Mouse (Mus musculus) midbrain, embryonic 13.5 days (tissue): ENCODE measurements at regions not wholly inside any gene's neighbourhood (a gene's known extent, or its start where the extent isn't known, plus 50 kb on each side); places are given as distances from the start of the nearest gene placed in this dataset.

Source experiments
- ATAC-seq: fragments of 200-750 bp; cut with Nextera tagmentation; 2 replicates; pipeline ENCODE4 v1.8.0; 2017; ENCODE audit warnings: mild to moderate bottlenecking, moderate TSS enrichment, moderate library complexity
- H3K27ac ChIP-seq: fragments of 300-500 bp; sonication (generic); 2 replicates; pipeline ENCODE4 v1.5.1; 2015; ENCODE audit warnings: inconsistent platforms, mild to moderate bottlenecking, moderate library complexity
- H3K27me3 ChIP-seq: fragments of 300-500 bp; sonication (generic); 2 replicates; pipeline ENCODE4 v1.6.1; 2015; ENCODE audit warnings: mild to moderate bottlenecking, inconsistent platforms
- H3K36me3 ChIP-seq: fragments of 300-500 bp; sonication (generic); 2 replicates; pipeline ENCODE4 v1.6.1; 2015; ENCODE audit warnings: mild to moderate bottlenecking, inconsistent platforms
- H3K4me1 ChIP-seq: fragments of 300-500 bp; sonication (generic); replicated peaks from 2 replicates; pipeline ENCODE4 v1.6.1; 2015; ENCODE audit warnings: inconsistent platforms
- H3K4me2 ChIP-seq: fragments of 300-500 bp; sonication (generic); replicated peaks from 2 replicates; pipeline ENCODE4 v1.6.1; 2015; ENCODE audit warnings: moderate library complexity, mild to moderate bottlenecking, inconsistent platforms
- H3K4me3 ChIP-seq: fragments of 300-500 bp; sonication (generic); replicated peaks from 2 replicates; pipeline ENCODE4 v1.5.1; 2015; ENCODE audit warnings: mild to moderate bottlenecking, inconsistent platforms
- H3K9ac ChIP-seq: fragments of 300-500 bp; sonication (generic); replicated peaks from 2 replicates; pipeline ENCODE4 v1.6.1; 2015; ENCODE audit warnings: mild to moderate bottlenecking, inconsistent platforms
- H3K9me3 ChIP-seq: fragments of 300-500 bp; sonication (generic); 2 replicates; pipeline ENCODE4 v1.6.1; 2016; ENCODE audit warnings: mild to moderate bottlenecking, inconsistent platforms
- WGBS: fragments of 180-500 bp; shearing (Covaris S2); methylation state at CpG from one replicate; pipeline ENCODE4 v1.1.7; 2015; 5-methylcytosine and 5-hydroxymethylcytosine counted together

DNA sequence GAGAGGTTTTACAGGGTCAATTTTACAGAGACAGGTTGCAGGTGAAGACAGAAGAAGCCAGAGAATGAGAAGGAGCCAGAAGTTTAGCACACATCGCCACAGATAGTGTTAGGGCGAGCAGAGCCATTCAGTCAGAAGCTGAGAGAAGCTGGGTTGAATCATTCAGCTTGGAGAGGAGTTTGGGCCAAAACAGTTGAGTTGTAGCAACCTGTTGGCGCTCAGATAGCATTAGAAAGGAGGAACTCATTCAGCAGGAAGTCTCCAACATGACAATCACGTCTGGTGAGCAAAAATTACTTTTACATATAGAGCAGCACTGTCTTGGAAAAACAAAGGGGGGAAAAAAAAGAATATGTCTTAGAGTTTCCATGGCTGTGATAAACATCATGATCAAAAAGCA lies 53.2 kb downstream of the Fam43a start:
- Histone ChIP-seq H3K36me3 (no peaks in the 10 kb centered on the region), H3K27me3 (no peaks in the 10 kb centered on the region), H3K4me2 (no peak overlapping the region), H3K27ac (no peak overlapping the region), H3K4me1 (no peaks in the 10 kb centered on the region; the same call in 1 of the 2 replicates), H3K9me3 (0 out of 2 replicates have a peak, but pooled peaks cover 3% of the 10 kb centered on the region), H3K4me3 (no peak overlapping the region), H3K9ac (no peak overlapping the region)
- ATAC-seq, result no peak
- 67% methylated on average over 4 of the region's 4 CpGs for WGBS

DNA sequence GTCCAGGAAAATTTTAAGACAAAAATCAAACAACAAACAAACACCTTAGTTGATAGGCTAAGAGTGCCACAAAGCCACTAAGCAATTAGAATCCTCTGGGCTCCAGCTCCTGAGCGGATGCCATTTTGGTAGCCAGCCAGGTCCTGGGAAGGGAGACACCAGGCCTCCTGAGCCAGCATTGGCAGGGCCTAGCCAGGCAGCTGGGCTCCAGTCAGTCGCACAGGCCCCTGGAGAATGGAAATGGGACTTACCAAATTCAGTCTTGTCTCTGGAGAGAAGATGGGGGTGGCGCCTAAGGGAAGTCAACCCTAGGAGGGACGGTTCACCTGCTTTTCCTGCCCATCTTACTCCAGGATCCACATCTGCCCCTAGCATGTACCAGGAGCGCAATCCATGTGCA lies 54.3 kb downstream of the Fam43a start:
- Histone ChIP-seq H3K36me3 (no peaks in the 10 kb centered on the region), H3K9ac (no peak overlapping the region), H3K4me1 (no peaks in the 10 kb centered on the region; the same call in 1 of the 2 replicates), H3K9me3 (0 out of 2 replicates have a peak, but pooled peaks cover 3% of the 10 kb centered on the region), H3K4me2 (no peak overlapping the region), H3K27me3 (no peaks in the 10 kb centered on the region), H3K27ac (no peak overlapping the region), H3K4me3 (no peak overlapping the region)
- 89% methylated on average over 5 of the region's 5 CpGs for WGBS
- no peak for ATAC-seq

DNA sequence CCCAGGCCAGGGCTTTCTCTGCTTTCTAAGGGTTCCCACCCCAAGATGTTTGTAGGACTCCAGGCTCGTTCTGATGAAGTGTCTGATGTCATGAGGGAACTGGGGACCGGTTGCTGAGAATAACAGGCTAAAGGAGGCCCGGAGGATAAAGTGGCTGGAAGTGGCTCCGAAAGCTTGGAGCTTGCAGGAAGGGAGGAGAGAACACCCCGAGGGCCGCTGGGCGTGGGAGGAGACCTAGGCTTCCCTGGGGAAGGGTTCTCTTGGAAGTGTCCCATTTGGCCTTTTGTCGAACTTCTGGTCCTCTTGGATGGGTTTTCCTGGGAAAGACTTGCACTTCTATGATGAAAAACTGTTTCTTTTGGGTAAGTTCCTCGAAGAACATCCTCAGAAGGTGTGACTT lies 54.7 kb downstream of the Fam43a start:
- 86% methylated on average over 9 of the region's 9 CpGs for WGBS
- Histone ChIP-seq H3K4me2 (no peak overlapping the region), H3K4me3 (no peak overlapping the region), H3K9me3 (0 out of 2 replicates have a peak, but pooled peaks cover 1% of the 10 kb centered on the region), H3K9ac (no peak overlapping the region), H3K27me3 (no peaks in the 10 kb centered on the region), H3K36me3 (no peaks in the 10 kb centered on the region), H3K4me1 (no peaks in the 10 kb centered on the region; the same call in 1 of the 2 replicates), H3K27ac (no peak overlapping the region)
- no peak for ATAC-seq

DNA sequence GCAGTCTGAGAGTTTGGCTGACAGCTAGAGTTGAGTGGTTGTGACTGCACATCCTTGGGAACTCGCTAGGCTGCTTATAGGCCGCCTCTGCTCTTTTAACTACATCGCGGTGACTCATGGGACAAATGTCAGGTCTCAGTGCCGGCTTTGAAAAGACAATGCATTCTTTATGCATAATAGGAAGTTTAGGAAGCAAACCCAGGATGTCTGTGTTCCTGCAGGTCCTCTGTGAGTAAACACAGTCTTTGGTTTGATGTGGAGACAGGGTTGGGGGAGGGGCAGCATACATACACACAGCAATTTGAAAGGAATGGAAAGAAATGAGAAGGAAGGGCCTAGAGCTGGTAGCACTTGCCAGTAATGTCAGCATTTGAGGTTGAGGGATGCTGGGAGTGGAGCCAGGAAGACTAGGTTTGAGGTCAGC lies 56.3 kb downstream of the Fam43a start:
- WGBS, result 58% methylated on average over 5 of the region's 5 CpGs
- no peak for ATAC-seq
- Histone ChIP-seq H3K4me1 (no peaks in the 10 kb centered on the region; the same call in 1 of the 2 replicates), H3K27me3 (no peaks in the 10 kb centered on the region), H3K9me3 (no peaks in the 10 kb centered on the region), H3K9ac (no peak overlapping the region), H3K4me3 (no peak overlapping the region), H3K4me2 (no peak overlapping the region), H3K27ac (no peak overlapping the region), H3K36me3 (no peaks in the 10 kb centered on the region)

DNA sequence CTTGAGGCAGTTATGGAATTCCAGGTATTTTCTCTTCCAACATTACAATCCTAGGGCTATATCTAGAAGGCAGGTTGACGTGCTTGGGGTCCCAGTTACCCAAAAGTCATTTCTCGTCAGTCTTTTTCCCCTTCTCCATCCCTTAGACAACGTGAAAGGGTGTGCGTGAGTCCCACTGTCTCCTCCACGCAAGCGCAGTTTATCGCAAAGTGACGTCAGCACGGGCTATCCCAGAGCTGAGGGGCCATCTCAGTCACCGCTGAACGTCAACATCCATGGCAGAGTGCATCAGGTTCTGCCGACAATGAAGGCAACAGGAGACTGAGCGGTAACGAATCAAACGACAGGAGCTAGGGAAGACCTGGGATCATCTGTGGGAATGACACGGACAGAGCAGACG lies 57.4 kb downstream of the Fam43a start:
- Histone ChIP-seq H3K9me3 (no peaks in the 10 kb centered on the region), H3K9ac (no peak overlapping the region), H3K4me3 (no peak overlapping the region), H3K4me1 (no peaks in the 10 kb centered on the region; the same call in 1 of the 2 replicates), H3K36me3 (no peaks in the 10 kb centered on the region), H3K27ac (no peak overlapping the region), H3K4me2 (no peak overlapping the region), H3K27me3 (no peaks in the 10 kb centered on the region)
- 92% methylated on average over 17 of the region's 17 CpGs for WGBS
- ATAC-seq, result no peak

DNA sequence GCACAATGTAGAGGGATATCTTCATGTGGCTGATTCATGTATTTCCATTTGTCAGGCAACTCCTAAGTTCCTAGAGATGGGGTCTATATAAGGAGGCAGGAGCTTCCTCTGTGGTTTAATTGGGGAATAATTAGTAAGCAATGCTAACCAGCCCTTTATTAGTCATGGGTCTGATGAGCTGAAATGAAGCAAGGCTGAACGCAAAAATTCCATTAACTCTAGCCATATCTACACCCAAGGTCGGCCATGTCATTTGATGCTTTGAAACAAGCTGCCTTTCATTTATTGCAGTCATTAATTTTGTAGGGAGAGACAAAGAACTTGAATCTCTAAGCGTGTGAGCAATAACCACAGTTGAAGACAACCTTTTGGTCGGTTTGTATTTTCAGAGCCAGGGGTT lies 59.4 kb downstream of the Fam43a start:
- Histone ChIP-seq H3K4me2 (no peak overlapping the region), H3K36me3 (no peaks in the 10 kb centered on the region), H3K27me3 (no peaks in the 10 kb centered on the region), H3K27ac (no peak overlapping the region), H3K4me3 (no peak overlapping the region), H3K9me3 (no peaks in the 10 kb centered on the region), H3K4me1 (no peaks in the 10 kb centered on the region; the same call in 1 of the 2 replicates), H3K9ac (no peak overlapping the region)
- WGBS, result 91% methylated on average over 4 of the region's 4 CpGs
- ATAC-seq, result no peak

DNA sequence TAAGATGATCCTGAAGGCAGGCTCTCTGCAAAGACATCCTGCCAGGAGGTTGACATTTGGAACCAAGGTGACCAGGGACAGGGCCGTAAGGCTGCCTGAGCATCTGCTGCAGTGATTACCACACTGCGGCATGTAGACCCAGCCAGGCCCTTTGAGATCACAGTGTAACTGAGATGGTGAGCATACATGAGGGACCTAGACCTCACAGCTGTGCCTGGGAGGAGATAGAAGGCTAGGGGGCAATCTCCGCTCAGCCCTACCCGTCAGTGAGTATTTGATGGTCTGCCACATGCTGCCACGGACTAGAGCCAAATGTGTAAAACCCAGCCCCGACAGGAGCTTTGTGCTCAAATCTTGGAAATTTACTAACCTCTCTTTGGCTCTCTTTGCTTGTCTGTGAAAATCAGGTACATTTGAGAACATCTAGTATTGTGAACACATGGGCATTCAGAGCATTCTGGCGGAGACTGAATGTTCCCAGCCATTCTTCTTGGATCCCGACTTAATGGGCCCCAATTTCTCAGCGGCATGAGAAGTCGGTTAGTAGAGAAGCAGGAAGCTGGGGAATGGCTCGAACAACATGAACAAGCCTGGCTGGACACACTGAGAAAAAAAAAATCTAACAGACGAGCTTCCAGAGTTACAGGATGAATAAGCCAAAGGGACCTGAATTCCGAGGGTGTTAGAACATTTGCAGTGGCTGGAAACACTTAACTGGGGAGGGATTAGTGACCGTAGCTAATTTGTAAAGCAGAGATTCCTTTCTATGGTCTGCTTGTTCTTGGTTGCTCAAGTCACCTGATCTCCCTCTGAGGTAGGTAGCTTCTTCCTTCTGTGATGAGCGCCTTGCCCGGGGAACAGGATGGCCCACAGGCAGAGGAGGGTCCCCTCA lies 61.8 kb downstream of the Fam43a start:
- Histone ChIP-seq H3K9ac (no peak overlapping the region), H3K27ac (no peak overlapping the region), H3K4me2 (no peak overlapping the region), H3K4me3 (no peak overlapping the region), H3K4me1 (no peaks in the 10 kb centered on the region), H3K9me3 (no peaks in the 10 kb centered on the region), H3K36me3 (no peaks in the 10 kb centered on the region), H3K27me3 (no peaks in the 10 kb centered on the region)
- ATAC-seq, result no peak
- WGBS, result 66% methylated on average over 15 of the region's 16 CpGs

DNA sequence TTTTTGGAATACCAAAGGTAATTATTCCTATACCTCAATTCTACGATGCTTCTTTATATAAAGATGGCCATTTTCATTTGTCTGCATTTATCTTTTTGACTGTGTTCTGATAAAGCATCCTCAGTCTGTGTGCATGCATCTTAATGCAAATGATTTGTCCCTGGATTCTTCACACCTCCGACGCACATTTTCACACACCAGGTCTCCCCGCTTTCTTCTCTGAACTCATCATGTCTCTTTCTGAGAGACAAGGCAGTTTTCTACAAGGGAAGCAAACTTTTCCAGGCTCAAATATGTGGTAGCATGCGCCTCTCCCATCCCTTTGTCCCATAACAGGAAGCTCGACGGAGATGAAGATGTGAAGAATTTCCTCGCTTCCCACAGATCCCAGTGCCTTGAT lies 63.5 kb downstream of the Fam43a start:
- no peaks in the 10 kb centered on the region for H3K9me3 ChIP-seq
- H3K27ac ChIP-seq, result no peak overlapping the region
- no peak overlapping the region for H3K4me2 ChIP-seq
- H3K36me3 ChIP-seq, result no peaks in the 10 kb centered on the region
- 77% methylated on average over 8 of the region's 8 CpGs for WGBS
- H3K4me3 ChIP-seq, result no peak overlapping the region
- ATAC-seq, result no peak
- H3K4me1 ChIP-seq, result no peaks in the 10 kb centered on the region
- no peaks in the 10 kb centered on the region for H3K27me3 ChIP-seq
- no peak overlapping the region for H3K9ac ChIP-seq

DNA sequence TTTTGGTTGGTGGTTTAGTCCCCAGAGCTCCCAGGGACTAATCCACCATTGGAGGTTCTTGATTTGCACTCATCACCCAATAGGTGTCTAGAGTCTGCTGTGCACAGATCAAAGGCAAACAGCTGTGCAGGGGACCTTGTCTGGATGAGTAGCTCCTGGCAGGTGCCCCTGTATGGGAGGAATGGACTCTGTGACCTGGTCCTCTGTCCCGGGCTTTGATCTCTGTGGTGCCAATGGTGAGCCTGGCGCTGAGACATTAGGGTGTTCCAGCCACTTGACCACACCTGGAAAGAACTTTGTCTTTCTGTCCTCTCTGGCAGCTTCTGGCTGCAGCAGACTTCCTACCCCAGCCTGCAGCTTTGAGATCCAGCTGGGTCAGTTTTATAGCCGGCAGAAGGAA lies 64.4 kb downstream of the Fam43a start:
- Histone ChIP-seq H3K4me3 (no peak overlapping the region), H3K4me2 (no peak overlapping the region), H3K9me3 (no peaks in the 10 kb centered on the region), H3K36me3 (no peaks in the 10 kb centered on the region), H3K27ac (no peak overlapping the region), H3K4me1 (no peaks in the 10 kb centered on the region), H3K9ac (no peak overlapping the region), H3K27me3 (no peaks in the 10 kb centered on the region)
- 87% methylated on average over 3 of the region's 3 CpGs for WGBS
- no peak for ATAC-seq

DNA sequence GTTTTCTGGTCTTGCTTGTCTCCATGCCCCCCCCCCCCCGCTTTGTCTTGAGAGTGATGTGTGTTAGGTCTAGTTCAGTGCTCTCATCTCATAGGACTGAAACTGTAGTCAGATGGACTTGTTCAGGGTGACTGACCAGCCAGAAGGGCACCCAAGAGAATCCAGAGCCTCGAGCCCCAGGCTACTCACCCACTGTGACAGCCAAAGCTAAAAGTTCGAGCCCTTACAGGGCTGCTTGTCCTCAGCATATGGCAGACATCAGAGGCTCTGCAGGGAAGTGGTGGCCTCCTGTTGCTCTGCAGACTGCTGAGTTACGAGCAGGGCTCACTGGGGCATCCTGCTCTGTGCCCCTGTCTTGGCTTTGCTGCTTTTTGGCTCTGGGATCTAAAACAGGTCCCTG lies 64.9 kb downstream of the Fam43a start:
- Histone ChIP-seq H3K27ac (no peak overlapping the region), H3K9ac (no peak overlapping the region), H3K4me1 (no peaks in the 10 kb centered on the region)

DNA sequence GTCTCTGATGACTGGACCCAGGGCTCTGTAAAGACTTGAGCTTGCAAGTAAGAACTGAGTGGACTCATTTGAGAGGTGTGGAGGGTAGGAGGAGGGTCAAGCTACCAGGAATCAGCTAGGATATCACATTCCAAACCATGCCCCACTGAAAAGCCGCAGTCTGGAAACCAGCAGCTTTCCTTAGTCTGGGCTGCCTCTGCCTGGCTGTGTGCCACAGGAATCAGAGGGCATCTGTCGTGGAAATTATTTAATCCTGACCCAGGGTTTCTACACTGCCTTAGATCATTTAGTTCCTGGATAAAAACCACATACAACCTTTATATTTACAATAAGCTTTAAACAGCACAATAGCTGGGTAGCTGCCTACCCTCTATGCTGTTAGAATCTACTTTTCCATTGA lies 66.4 kb downstream of the Fam43a start:
- H3K4me1 ChIP-seq, result no peaks in the 10 kb centered on the region
- H3K9ac ChIP-seq, result no peak overlapping the region
- H3K27me3 ChIP-seq, result no peaks in the 10 kb centered on the region
- no peaks in the 10 kb centered on the region for H3K36me3 ChIP-seq
- H3K4me3 ChIP-seq, result no peak overlapping the region
- WGBS, result 73% methylated on average over 2 of the region's 2 CpGs
- no peak overlapping the region for H3K27ac ChIP-seq
- no peaks in the 10 kb centered on the region for H3K9me3 ChIP-seq
- H3K4me2 ChIP-seq, result no peak overlapping the region
- ATAC-seq, result no peak

More for the DNA sequence above, 64.9 kb downstream of the Fam43a start:
- no peak overlapping the region for H3K4me2 ChIP-seq
- no peak overlapping the region for H3K4me3 ChIP-seq
- no peaks in the 10 kb centered on the region for H3K27me3 ChIP-seq
- 54% methylated on average over 4 of the region's 4 CpGs for WGBS
- H3K36me3 ChIP-seq, result no peaks in the 10 kb centered on the region
- H3K9me3 ChIP-seq, result no peaks in the 10 kb centered on the region
- ATAC-seq, result no peak

GRCm38 (mm10) chr16:30669883-30670282 lies 70.4 kb downstream of the Fam43a start:
- ATAC-seq, result no peak

More at GRCm38 (mm10) chr16:30669883-30670282, 70.4 kb downstream of the Fam43a start:
- H3K27me3 ChIP-seq, result no peaks in the 10 kb centered on the region
- H3K9me3 ChIP-seq, result no peaks in the 10 kb centered on the region
- no peak overlapping the region for H3K4me2 ChIP-seq
- 83% methylated on average over 8 of the region's 8 CpGs for WGBS
- no peaks in the 10 kb centered on the region for H3K36me3 ChIP-seq
- no peak overlapping the region for H3K9ac ChIP-seq
- H3K4me3 ChIP-seq, result no peak overlapping the region
- H3K4me1 ChIP-seq, result no peaks in the 10 kb centered on the region
- no peak overlapping the region for H3K27ac ChIP-seq
